Mouse (Mus musculus) kidney, adult 2 months (tissue): ENCODE data around the gene Lrrc2.

ENCODE experiments used
- CTCF ChIP-seq: fragments of 200-500 bp; conservative IDR thresholded peaks from 2 replicates; pipeline ENCODE4 v1.5.1; 2011; ENCODE audit warnings: low read depth, mild to moderate bottlenecking, control low read depth, low read length, moderate library complexity, mixed read lengths; ENCODE audit not compliant: insufficient read depth, insufficient read length
- POLR2A ChIP-seq: fragments of 200-500 bp; IDR thresholded peaks from one replicate; pipeline ENCODE4 v1.6.1; 2011; ENCODE audit warnings: low read depth, low read length, control low read depth

DNA sequence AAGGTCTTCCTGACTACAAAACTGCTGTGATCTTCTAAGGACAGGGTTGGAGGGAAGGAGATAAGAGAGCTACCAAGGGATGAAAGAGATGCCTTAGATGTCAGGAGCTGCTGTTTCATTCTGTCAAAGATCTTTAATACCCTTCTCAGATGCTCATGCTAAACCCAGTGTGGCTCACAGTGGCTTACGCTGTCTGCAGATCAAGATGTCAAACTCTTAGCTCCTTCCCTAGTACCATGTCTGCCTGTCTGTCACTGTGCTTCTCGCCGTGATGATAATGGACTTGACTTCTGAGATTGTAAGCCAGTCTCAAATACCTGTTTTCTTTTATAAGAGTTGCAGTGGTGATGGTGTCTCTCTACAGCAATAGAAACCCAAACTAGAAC, 42.7 kb upstream of the Lrrc2 start:
- TF ChIP-seq CTCF (no peak), POLR2A (no peak)
